Mouse (Mus musculus) forelimb bud, embryonic 11.5 days (tissue): ENCODE data around the gene 1700024G13Rik.
"Not testable (repeated sequence)": the region's sequence is repeated elsewhere in the genome, so short reads cannot be mapped to it uniquely, and the experiment has no call there.

Source experiments
- DNase-seq: peaks from one replicate; pipeline ENCODE4 v3.0.0-alpha.2; 2012; ENCODE audit warnings: low read depth, low spot score

1700024G13Rik gene

DNA sequence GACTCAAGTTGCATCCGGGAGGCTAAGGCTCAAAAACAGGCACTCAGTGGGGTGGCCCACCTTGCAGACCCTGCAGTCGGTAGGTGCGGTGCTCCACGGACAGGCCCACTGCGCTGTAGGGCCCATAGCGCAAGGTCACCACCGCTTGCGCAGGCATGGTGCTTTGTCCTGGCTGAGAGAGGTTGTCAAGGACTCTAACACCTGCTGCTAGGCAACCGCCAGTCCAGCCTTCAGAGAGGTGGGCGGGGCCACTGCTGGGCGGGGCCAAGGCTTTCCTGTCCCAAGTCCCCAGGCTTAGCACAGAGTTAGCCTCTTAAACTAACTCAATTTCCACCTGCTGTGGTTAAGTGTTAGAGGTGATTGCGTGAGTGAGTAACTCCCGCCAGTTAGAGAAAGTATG lies at the start of gene 1700024G13Rik:
TSS of gene 1700024G13Rik (minus strand) at position 196 of the 400 bp plus-strand sequence.
- DNase-seq: peak; percentile 72

DNA sequence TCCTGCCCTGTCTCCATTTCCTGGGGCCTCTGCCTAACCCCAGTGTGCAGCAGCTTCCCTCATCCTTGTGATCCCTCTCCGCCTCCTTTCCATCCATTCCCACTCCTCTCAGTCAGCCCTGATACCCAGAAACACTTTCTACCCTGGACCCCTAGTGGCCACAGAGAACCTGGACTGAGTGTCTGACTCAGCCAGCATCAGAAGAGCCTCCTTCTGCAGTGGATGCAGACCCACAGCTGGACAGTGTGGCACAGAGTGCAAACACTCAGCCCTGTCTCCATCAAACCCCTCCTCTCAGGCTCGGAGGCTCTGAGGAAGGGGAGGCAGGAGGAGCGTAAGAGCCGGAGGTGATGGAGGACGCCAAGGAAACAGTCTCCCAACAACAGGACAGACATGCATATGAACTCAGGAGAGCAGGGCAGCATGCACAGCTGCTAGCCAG lies 49.2 kb upstream of the 1700024G13Rik start:
- DNase-seq: peak; percentile 37

DNA sequence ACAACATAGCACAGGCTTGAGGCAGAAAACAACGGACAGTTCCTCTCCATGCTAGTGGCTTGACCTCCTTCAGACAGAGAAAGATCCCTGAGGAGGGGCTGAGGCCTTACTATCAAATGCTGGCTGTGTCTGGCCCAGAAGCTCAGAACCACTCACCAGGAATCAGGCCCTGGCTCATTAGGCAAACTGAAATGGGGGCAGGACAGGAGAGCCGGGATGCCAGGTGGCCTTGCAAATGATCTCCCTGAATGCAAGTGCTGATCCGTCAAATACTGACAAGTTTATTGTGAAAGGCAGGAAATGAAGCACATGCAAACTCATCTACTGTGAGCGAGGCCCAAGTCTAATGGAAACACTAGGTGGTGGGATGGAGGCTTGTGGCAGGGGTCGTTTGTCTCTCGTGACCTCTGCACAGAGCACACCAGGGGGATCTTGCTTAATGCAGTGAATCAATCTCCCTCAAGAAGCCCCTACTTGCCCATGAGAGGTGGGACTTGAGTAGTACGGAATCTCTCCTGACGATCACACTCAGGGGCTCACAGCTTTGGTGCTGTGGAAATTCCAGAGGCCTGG lies 40.9 kb upstream of the 1700024G13Rik start:
- DNase-seq: no peak

GRCm38 (mm10) chr14:32423946-32424345 lies 35.8 kb upstream of the 1700024G13Rik start:
- DNase-seq: no peak

DNA sequence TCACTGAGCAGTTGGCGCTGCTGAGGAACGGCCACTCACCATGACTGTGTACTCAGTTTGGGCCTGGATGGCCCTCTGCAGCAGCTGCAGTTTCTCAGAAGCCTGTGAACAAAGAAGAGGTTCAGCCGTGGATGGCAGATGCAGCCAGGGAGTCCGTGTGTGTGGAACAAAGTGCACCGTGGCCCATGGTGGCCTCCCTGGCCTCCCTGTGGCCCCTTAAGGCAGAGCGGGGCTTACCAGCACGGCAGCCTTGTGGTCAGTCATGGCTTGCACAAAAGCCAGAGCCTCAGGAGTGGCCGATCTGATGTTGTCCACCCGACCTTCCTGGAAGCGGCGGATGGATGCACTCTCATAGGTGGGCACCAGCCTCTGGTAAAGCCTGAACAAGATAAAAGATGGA lies 30.6 kb upstream of the 1700024G13Rik start:
- no peak for DNase-seq

DNA sequence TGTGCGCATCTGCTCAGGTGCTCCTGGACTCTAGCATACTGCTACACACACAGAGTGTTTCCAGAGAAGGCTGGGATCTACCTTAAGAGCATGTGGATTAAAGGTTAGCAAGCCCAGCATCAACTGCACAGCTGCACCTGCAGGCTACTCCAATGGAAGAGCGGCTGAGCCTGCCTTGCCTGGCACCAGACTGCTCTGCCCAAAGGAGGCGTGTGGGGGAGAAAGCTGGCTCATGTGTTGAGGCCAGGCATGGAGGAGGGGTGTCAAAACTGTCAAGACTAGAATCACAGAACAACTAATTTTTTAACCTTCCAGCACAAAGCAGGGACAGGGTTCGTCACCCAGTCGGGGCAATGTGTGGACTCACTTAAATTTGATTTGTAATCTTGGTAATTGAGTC lies 23.9 kb upstream of the 1700024G13Rik start:
- DNase-seq: no peak

DNA sequence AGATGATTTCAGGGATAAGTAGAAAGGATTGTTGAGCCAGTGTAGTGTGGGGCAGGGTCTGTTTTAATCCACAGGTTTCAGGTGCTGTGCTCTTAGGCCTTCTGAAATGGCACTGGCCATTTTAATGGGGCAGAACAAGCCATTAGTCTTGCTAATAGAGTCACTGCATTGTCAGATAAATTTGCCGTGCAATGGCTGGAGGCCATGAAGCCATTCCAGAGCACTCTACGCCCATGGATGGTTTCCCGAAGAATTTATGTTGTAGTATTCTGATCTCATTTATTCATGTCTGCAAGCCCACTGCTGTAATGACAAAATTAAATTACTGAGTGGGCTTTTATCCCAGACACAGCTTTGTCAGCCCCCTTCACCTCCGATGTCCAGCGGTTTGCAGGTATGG lies 21.9 kb upstream of the 1700024G13Rik start:
- DNase-seq: no peak

- DNase-seq: not testable (repeated sequence)
These were observed 17.2 kb upstream of the 1700024G13Rik start for GRCm38 (mm10) chr14:32405399-32405798.

DNA sequence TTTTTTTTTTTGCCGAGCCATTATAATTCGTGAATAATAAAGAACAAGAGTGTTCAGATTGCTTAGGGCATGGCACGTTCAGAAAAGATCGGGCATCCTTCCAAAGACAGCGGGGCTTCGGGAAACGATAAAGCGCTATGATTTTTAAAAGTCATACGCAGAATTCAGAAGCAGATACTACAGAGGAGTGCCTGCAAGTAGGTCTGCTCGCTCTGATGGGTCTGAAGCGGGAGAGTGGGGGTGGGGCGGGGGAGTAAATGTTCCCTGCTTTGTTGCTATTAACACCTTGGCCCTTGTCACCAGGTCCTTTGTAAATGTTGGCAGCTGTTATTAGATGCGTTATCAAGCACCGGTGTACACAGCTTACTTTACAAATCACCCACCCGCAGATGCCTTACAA lies 6.6 kb downstream of the 1700024G13Rik start:
- DNase-seq: no peak

GRCm38 (mm10) chr14:32381066-32381465 lies 7.1 kb downstream of the 1700024G13Rik start:
- no peak for DNase-seq

DNA sequence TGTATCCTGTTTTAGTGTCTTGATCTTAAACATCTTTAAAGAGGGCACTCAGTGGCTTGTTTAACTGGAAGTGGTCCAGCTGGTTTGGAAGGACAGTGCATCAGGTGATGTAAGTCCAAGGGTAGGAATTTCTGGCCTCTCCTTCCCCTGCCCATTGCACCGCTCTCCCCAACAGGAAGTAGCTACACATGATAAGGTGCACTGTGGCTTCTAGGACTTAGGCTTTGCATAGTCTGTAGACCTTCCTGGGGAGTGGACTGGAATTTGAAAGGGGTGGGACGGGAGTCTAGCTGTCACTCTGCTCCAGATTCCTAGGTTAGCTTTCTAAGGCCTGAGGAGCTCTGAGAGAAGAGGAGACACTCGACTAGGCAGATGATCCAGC lies 8.1 kb downstream of the 1700024G13Rik start:
- DNase-seq: no peak

DNA sequence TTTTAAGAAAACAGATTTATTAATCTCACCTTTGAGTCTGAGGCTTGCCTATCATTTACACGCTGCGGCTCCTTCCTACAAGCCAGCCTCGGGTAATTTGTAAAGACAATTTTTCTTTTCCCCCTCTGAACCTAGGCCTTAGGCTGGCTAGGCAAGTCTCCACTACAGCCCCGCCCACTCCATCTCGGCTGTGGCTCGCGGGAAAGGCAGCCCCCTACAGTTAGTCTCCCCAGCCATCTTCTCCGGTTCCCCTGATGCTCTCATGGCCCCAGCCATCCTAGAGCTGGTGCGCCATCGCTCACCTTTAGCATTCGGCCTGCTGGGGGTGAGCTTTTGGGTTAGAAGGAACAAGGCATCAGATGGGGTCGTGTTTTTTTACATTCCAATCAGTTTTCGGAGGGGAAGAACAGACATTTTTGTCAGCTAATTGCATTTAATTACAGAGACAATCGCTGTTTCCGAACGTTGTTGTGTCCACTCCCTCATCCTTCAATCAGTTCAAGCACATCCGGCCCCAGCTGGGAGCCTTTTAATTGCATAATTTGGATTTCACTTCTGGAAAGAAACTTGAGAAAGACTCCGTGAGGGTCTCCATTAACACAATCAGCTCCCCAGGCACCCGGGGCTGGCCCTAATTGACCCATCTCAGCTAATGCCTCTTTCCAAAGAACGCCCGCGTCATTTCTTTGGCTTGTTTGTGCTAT lies 8.6 kb downstream of the 1700024G13Rik start:
- DNase-seq: no peak

- no peak for DNase-seq
These were observed 15.7 kb downstream of the 1700024G13Rik start for GRCm38 (mm10) chr14:32372510-32372909.

- no peak for DNase-seq
These were observed 18.4 kb downstream of the 1700024G13Rik start for GRCm38 (mm10) chr14:32369756-32370155.

GRCm38 (mm10) chr14:32364359-32364758 lies 23.8 kb downstream of the 1700024G13Rik start:
- DNase-seq: no peak

DNA sequence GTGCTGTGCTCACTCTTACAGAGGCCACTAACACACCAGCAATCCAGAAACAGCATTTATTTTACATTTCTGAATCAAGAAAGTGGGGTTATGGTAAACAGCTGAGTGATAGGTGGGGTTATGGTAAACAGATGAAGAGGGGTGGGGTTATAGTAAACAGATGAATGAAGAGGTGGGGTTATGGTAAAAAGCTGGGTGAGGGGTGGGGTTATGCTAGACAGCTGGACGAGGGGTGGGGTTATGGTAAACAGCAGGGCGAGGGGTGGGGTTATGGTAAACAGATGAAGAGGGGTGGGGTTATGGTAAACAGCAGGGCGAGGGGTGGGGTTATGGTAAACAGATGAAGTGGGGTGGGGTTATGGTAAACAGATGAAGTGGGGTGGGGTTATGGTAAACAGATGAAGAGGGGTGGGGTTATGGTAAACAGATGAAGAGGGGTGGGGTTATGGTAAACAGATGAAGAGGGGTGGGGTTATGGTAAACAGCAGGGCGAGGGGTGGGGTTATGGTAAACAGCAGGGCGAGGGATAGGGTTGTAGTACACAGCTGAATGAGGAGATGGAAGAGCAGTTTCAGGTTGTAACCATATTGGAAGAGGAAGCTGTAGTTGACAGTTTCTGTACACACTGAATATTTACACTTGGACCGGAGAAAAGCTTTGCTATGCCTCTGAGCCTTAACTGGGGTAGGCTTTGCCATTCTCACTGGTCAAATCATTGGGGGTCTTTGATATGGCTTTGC lies 36.8 kb downstream of the 1700024G13Rik start:
- not testable (repeated sequence) for DNase-seq

DNA sequence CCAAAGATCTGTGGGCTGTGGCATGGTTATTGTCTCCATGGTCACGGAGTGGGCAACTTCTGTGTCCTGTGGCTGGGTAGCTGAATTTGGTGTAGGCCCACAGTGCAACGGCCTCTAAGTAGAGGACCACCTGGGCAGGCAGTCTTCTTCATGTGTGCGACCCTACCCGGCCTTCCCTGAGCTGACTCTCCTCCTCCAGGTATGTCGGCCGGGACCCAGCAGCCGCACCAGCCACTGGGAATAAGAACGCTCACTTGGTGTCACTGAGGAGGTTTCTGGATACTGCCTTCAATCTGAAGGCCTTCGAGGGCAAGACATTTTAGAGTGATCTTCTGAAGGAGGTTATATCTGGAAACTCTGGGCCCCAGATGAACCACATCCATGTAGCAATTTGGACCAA lies 40.9 kb downstream of the 1700024G13Rik start:
- DNase-seq: no peak

DNA sequence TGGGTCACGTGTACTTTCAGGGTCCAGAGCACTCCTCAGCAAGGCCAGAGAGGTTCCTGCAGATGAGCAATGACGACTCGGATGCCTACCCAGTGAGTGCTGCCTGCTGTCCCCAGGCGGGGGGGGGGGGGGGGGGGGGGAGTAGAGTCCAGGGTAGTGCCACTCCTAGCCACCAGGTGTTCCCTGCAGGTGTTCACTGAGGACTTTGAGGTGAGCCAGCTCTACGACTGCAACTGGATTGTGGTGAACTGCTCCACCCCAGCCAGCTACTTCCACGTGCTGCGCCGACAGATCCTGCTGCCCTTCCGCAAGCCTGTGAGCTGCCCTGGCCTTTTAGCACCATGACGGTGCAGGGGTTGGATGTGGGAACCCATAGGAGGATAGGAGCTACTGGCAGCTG lies 43.5 kb downstream of the 1700024G13Rik start:
- DNase-seq: no peak

- DNase-seq: no peak
These were observed 44.0 kb downstream of the 1700024G13Rik start for GRCm38 (mm10) chr14:32344176-32344575.

GRCm38 (mm10) chr14:32341823-32342222 lies 46.4 kb downstream of the 1700024G13Rik start:
- no peak for DNase-seq

- DNase-seq: no peak
These were observed 51.6 kb downstream of the 1700024G13Rik start for GRCm38 (mm10) chr14:32336547-32336946.

GRCm38 (mm10) chr14:32336021-32336420 lies 52.2 kb downstream of the 1700024G13Rik start:
- DNase-seq: no peak
